Mouse (Mus musculus): ENCODE measurements around the gene Atp1b3. TPM values are rescaled to one million over a fixed set of nuclear protein-coding genes. Genes with fewer than 3 reads are reported as not detected.

Atp1b3 gene
- polyA plus RNA-seq, 1 experiment from 2014 or later, result 368 TPM

DNA sequence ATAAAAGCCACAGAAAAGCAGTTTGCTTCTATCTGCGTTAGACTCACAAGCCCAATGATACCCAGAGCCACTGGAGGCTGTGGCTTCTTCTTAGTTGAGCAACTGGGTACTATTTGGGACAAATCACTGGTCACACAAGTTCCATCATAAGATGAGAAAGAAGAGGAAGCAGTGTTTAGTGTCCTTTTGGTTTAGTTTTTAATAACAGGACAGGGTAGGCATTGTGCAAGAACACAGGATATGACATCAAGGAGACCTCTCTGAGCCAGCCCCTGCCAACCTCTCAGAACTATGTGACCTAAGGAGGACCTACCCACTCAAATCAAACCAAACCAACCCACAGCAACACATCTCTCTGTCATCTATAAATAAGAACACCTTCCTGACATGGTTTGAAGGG is 27.7 kb upstream of the Atp1b3 start:
- no peak for DNase-seq (ENCODE audit: low read depth, low spot score)
- no peaks in the 10 kb centered on the region for H3K27me3 ChIP-seq
- POLR2A ChIA-PET, result interaction anchor here (0.6 kb wide), 1 partner anchor 33 kb away, joined by 3 read pairs; no protein-coding TSS in a partner anchor
- TF ChIP-seq CTCF (IDR thresholded peaks at IDR 0.05), result no peak
- CTCF ChIA-PET, result no interaction called here
- no peak for ATAC-seq
- in situ Hi-C loops (cut with MboI; ENCODE audit: low pct_unique_long_range_greater_than_20kb), result no loop called here

DNA sequence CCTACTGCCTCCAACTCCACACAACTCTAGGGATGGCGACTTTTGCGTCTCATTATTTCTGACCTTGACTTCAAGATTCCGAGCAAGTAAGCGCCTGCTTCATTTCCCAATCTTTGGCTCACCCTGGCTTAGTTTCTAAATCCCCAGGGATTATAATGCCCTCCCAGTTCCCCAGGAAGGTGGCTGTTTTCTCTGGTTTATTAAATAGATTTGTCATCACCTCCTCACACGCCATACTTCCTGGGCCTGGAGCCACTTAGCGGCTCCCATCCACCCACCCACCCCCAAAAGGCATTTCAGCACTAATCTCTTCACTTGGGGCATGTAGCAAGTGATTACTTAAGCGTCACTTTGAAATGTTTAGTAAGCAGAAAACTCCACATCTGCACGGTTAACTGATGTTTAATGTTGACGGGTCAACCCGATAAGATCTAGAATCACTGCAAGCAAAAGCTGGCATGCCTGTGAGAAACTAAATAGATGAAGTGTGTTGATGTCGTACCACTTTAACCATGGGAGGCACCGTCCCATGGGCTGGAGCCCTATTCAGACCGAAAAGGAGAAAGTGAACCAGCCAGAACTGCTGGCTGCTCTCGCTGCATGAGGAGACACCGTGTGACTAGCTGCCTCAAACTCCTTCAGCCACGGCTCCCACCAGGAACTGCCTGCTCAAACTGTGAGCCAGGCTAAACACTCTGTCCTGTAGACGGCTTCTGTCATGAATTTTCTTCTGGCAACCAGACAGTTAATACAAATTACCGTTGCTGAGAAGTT is 19.7 kb upstream of the Atp1b3 start:
- ChIA-PET CTCF (interaction anchor here (1.0 to 1.2 kb wide), 2 partner anchors 17 to 29 kb away, joined by 4 read pairs; no protein-coding TSS in a partner anchor), POLR2A (interaction anchor here (0.6 kb wide), 1 partner anchor 399 kb away, joined by 4 read pairs; no protein-coding TSS in a partner anchor)
- TF ChIP-seq CTCF (IDR thresholded peaks at IDR 0.05), result no peak
- in situ Hi-C loops (cut with MboI; ENCODE audit: low pct_unique_long_range_greater_than_20kb), result no loop called here
- H3K27me3 ChIP-seq, result no peaks in the 10 kb centered on the region
- DNase-seq (ENCODE audit: low read depth, low spot score) (peak; percentile 95), ATAC-seq (peak; percentile 71)

DNA sequence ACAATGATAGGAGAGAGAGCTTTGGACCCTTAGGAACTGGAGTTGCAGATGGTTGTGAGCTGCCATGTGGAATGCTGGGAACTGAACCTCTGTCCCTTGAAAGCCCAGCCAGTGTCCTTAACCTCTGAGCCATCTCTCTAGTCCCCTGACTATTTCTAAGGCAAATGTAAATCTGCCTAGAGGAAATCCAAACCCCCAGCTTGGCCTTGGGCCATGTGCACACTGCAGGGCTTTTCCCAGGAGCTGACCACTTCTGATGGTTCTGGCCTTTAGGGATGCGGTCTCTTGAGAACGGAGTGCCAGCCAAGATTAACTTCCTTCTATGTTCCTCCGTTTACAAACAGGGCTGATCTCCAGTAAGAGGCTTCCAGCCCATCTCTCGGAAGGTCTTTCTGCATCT is 18.5 kb upstream of the Atp1b3 start:
- ChIA-PET POLR2A (interaction anchor here (1.5 kb wide), 1 partner anchor 19 kb away, joined by 3 read pairs; the partner anchor contains the start of gene Atp1b3), CTCF (no interaction called here)
- no peak for ATAC-seq
- in situ Hi-C loops (cut with MboI; ENCODE audit: low pct_unique_long_range_greater_than_20kb), result no loop called here
- no peaks in the 10 kb centered on the region for H3K27me3 ChIP-seq
- DNase-seq (ENCODE audit: low read depth, low spot score), result no peak
- no peak for TF ChIP-seq CTCF (IDR thresholded peaks at IDR 0.05)

DNA sequence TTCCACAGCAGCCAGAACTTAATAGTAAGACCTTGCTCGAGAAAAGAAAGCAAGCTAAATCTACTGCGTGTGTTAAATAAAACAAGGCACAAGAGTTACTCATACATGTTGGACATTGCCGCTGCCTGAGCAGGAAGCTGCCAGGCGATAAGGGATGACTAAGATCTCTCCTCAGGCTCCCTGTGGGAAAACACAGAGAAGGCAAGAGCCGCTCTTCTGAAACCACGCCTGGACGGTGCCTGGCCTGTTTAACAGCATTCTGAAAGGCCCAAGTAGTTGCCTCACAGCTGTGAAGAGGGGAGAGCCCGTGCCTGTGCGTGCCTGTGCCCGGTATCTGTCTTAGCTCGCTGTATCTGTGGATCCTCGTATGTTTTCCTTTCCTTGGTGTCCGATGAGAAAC is 17.2 kb upstream of the Atp1b3 start:
- TF ChIP-seq CTCF (IDR thresholded peaks at IDR 0.05), result no peak
- ATAC-seq (peak; percentile 54), DNase-seq (ENCODE audit: low read depth, low spot score) (no peak)
- H3K27me3 ChIP-seq, result no peaks in the 10 kb centered on the region
- CTCF ChIA-PET, result interaction anchor here (1.0 to 1.3 kb wide), 2 partner anchors 10 to 109 kb away, joined by 3 to 4 read pairs; no protein-coding TSS in a partner anchor
- in situ Hi-C loops (cut with MboI; ENCODE audit: low pct_unique_long_range_greater_than_20kb), result no loop called here
- POLR2A ChIA-PET, result interaction anchor here (0.9 to 1.5 kb wide), 2 partner anchors 10 to 18 kb away, joined by 3 read pairs; partner anchors contain the start of gene Atp1b3

DNA sequence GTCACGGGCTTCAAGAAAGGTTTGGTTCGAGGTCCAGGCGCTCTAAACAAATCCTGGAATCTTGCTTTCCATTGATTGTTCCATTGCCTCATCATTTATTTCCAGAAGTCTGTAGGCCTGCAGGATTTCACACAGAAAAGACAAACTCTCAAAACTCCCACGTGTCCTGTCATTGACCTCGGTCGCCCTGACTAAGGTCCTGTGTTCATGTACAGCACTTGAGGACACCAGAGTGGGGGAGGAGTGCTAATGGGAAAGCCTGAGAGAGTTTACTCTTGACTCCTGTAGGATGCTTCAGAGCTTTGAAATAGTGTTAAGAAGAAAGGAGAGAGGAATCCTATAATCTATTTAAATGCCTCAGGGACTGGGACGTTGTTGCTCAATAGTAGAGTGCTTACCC is 15.3 kb upstream of the Atp1b3 start:
- POLR2A ChIA-PET, result no interaction called here
- in situ Hi-C loops (cut with MboI; ENCODE audit: low pct_unique_long_range_greater_than_20kb), result no loop called here
- CTCF ChIA-PET, result no interaction called here
- H3K27me3 ChIP-seq, result no peaks in the 10 kb centered on the region
- TF ChIP-seq CTCF (IDR thresholded peaks at IDR 0.05), result no peak
- no peak for DNase-seq (ENCODE audit: low read depth, low spot score)
- no peak for ATAC-seq

DNA sequence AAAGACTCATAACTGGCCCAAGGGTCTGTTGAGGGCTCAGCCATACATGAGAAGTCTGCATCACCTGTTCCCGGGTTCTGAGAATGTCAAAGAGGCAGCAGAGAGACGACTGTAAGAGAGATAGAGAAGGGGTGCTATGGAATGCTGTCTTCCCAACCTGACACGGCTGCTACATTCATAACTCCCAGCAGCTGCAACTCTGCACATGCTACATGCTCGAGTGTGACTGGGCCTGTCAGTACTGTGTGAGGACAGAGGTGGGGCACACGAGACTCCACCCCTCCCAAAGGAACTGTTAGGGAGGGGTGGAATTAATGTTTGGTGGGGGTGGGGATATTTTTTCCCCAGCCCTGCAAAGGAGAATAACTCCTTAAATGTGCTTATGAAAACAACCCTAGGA is 14.5 kb upstream of the Atp1b3 start:
- CTCF ChIA-PET, result no interaction called here
- no peak for TF ChIP-seq CTCF (IDR thresholded peaks at IDR 0.05)
- in situ Hi-C loops (cut with MboI; ENCODE audit: low pct_unique_long_range_greater_than_20kb), result no loop called here
- ATAC-seq, result no peak
- POLR2A ChIA-PET, result no interaction called here
- DNase-seq (ENCODE audit: low read depth, low spot score), result no peak
- no peaks in the 10 kb centered on the region for H3K27me3 ChIP-seq

DNA sequence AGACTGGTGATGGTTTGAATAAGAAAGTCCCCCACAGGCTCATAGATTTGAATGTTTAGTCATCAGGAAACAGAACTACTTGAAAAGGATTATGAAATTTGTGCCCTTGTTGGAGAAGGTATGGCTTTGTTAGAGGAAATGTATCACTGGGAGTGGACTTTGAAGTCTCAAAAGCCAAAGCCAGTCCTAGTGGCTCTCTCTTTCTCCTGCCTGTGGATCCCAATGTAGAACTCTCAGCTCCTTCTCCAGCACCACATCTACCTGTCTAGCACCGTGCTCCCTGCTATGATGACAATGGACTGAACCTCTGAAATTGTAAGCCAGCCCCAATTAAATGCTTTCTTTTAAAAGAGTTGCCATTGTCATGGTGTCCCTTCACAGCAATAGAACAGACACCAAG is 12.9 kb upstream of the Atp1b3 start:
- POLR2A ChIA-PET, result no interaction called here

DNA sequence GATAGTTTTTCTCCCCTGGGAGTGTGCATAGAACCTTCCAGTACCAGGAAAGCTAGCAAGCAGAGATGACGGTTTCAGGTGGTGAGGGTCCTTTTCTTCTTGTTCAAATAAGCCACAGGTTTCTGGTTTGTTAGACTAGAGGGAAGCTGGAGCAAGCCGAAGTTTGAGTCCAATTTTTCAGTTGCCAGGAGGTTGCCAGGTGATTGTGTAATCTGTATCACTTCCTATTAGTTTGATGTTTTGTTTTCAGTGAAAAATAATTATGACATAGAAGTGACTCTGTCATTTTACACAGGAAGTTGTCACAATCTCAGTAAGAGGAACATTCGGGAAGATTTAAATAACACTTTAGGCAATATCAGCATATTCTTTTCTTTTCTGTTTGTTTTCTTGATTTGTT is 11.6 kb upstream of the Atp1b3 start:
- ATAC-seq, result no peak
- DNase-seq (ENCODE audit: low read depth, low spot score), result no peak
- no peak for TF ChIP-seq CTCF (IDR thresholded peaks at IDR 0.05)
- H3K27me3 ChIP-seq, result no peaks in the 10 kb centered on the region
- ChIA-PET CTCF (no interaction called here), POLR2A (no interaction called here)
- in situ Hi-C loops (cut with MboI; ENCODE audit: low pct_unique_long_range_greater_than_20kb), result no loop called here

More for the DNA sequence above, 12.9 kb upstream of the Atp1b3 start:
- H3K27me3 ChIP-seq, result no peaks in the 10 kb centered on the region
- no peak for DNase-seq (ENCODE audit: low read depth, low spot score)
- ATAC-seq, result no peak
- in situ Hi-C loops (cut with MboI; ENCODE audit: low pct_unique_long_range_greater_than_20kb), result no loop called here
- CTCF ChIA-PET, result no interaction called here
- no peak for TF ChIP-seq CTCF (IDR thresholded peaks at IDR 0.05)

DNA sequence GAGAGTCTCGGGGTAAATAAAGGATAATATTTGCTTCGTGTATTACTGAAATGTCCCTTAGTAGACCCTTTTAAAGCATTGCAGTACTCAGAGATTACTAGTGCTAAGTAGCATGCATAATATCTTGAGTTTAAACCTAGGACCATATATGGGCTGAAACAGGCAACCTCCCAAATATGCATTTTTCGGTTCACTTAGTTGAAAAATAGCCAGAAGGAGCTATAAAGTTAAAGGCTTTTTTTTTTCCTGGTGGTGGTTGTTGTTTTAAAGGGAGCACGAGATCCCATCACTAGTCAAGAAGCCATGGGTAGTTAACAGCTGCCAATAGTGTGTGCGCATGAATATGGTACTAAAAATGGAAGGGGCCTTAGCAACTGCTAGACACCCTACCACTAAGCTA is 6.8 kb upstream of the Atp1b3 start:
- in situ Hi-C loops (cut with MboI; ENCODE audit: low pct_unique_long_range_greater_than_20kb), result no loop called here
- TF ChIP-seq CTCF (IDR thresholded peaks at IDR 0.05), result no peak
- ChIA-PET POLR2A (interaction anchor here (0.9 to 1.4 kb wide), 2 partner anchors 10 to 11 kb away, joined by 3 to 5 read pairs; no protein-coding TSS in a partner anchor), CTCF (interaction anchor here (1.0 kb wide), 1 partner anchor 10 kb away, joined by 4 read pairs; no protein-coding TSS in a partner anchor)
- no peaks in the 10 kb centered on the region for H3K27me3 ChIP-seq
- no peak for DNase-seq (ENCODE audit: low read depth, low spot score)
- no peak for ATAC-seq

DNA sequence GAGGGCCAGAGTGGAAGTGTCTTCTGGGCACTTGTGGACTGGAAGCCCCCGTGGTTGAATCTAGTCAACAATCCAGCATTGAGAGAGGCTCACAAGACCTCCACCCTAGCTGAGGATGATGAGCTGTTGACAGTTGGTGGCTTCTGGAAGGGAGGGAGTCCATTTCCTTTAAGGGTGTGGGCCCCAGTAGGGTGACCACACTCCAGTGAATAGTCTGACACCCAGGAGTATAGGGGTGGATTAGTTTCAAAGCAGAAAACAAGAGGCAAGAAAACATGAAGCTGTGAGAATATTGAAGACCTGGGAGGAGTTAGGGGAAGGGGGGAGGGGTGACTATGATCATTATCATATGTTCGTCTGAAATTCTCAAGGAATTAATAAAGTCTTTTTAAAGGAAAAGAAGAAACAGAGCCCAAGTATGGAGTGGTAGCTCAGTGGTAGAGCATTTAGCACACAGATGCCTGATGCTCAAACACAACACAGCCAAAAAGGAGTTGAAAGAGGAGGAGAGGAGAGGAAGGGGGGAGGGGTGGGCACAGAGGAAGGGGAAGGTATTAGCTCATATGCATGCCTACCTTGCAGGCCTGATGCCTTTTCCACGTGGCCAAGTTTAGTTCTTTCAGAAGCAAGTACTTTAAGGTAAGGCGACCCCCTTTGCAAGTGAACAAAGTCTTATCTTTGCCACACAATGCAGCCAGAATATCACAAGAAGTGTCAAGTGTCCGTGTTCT is 5.6 kb upstream of the Atp1b3 start:
- no peak for TF ChIP-seq CTCF (IDR thresholded peaks at IDR 0.05)
- no peaks in the 10 kb centered on the region for H3K27me3 ChIP-seq
- no peak for DNase-seq (ENCODE audit: low read depth, low spot score)
- CTCF ChIA-PET, result interaction anchor here (1.6 kb wide), 1 partner anchor 19 kb away, joined by 3 read pairs; no protein-coding TSS in a partner anchor
- in situ Hi-C loops (cut with MboI; ENCODE audit: low pct_unique_long_range_greater_than_20kb), result loop anchor here (10.0 kb wide), 1 partner anchor 115 kb away; no protein-coding TSS in a partner anchor
- POLR2A ChIA-PET, result no interaction called here
- no peak for ATAC-seq

Measured in Patski (cell line).